8 mouse cellular contexts compared by ENCODE assay signal in genomic region chr9:49606317-49606716, GRCm38 (mm10).
DNase-seq lines count a peak whose midpoint lies in the region.

No protein-coding gene starts in this region.

- peak; percentile 69 for DNase-seq in 3T3-L1 (ENCODE audit: low read depth, low spot score)
- peak; percentile 62 for DNase-seq in embryo, embryonic 10.5 days (ENCODE audit: low spot score)
- DNase-seq in heart, postnatal 14 days: peak; percentile 19 to 21
- DNase-seq in kidney, postnatal 25 days: peak; percentile 36 to 54
- no peak for DNase-seq in thymus, adult 18-20 months
- no peak for DNase-seq in urinary bladder, adult 18-20 months (ENCODE audit: low spot score in 2 of 2)
- no peak for DNase-seq in urinary bladder, postnatal 14 days (ENCODE audit: low spot score)
- no peak for DNase-seq in layer of hippocampus, postnatal 14 days (ENCODE audit: low spot score in 2 of 2)

- intact Hi-C loops in heart, postnatal 14 days (cut with DNase I): no loop called here

Comparison
In these comparisons a context has a peak if more than half of its experiments do, and no peak if none do; other contexts are left out.
1. DNase-seq: peak in 3T3-L1 (single experiment), embryo, embryonic 10.5 days (single experiment), heart, postnatal 14 days (2 of 2) and kidney, postnatal 25 days (2 of 2); none in thymus, adult 18-20 months (0 of 2), urinary bladder, adult 18-20 months (0 of 2), urinary bladder, postnatal 14 days (single experiment) and layer of hippocampus, postnatal 14 days (0 of 2).